Mouse (Mus musculus) intestine, postnatal 0 days (tissue): ENCODE measurements around the gene Trib3. TPM values are rescaled to one million over a fixed set of nuclear protein-coding genes. Genes with fewer than 3 reads are reported as not detected.

Experiments
- ATAC-seq: fragments of 200-750 bp; cut with Nextera tagmentation; 2 replicates; pipeline ENCODE4 v1.8.0; 2017; ENCODE audit warnings: mild to moderate bottlenecking, moderate TSS enrichment, moderate library complexity
- H3K27ac ChIP-seq: fragments of 300-500 bp; sonication (generic); 2 replicates; pipeline ENCODE4 v1.5.1; 2014; ENCODE audit warnings: mild to moderate bottlenecking, low read depth, low read length, moderate library complexity
- H3K27me3 ChIP-seq: fragments of 300-500 bp; sonication (generic); replicated peaks from 2 replicates; pipeline ENCODE4 v1.6.1; 2014; ENCODE audit warnings: low read length, mixed read lengths; ENCODE audit not compliant: control insufficient read depth, insufficient read depth
- H3K36me3 ChIP-seq: fragments of 300-500 bp; sonication (generic); 2 replicates; pipeline ENCODE4 v1.6.1; 2014; ENCODE audit warnings: mild to moderate bottlenecking, moderate library complexity; ENCODE audit not compliant: control insufficient read depth, insufficient read depth
- H3K4me1 ChIP-seq: fragments of 300-500 bp; sonication (generic); replicated peaks from 2 replicates; pipeline ENCODE4 v1.6.1; 2014; ENCODE audit warnings: antibody characterized with exemption, low read length, mixed read lengths; ENCODE audit not compliant: control insufficient read depth, insufficient read depth
- H3K4me2 ChIP-seq: fragments of 300-500 bp; sonication (generic); replicated peaks from 2 replicates; pipeline ENCODE4 v1.6.1; 2014; ENCODE audit warnings: low read depth, mild to moderate bottlenecking, moderate library complexity
- H3K4me3 ChIP-seq: fragments of 300-500 bp; sonication (generic); 2 replicates; pipeline ENCODE4 v1.5.1; 2014; ENCODE audit warnings: low read depth, low read length
- H3K9ac ChIP-seq: fragments of 300-500 bp; sonication (generic); 2 replicates; pipeline ENCODE4 v1.6.1; 2014; ENCODE audit warnings: mild to moderate bottlenecking, low read depth, low read length
- H3K9me3 ChIP-seq: fragments of 300-500 bp; sonication (generic); 2 replicates; pipeline ENCODE4 v1.6.1; 2016; ENCODE audit warnings: mixed run types; ENCODE audit not compliant: control insufficient read depth
- CTCF ChIP-seq: sonication (generic); IDR thresholded peaks from 2 replicates; pipeline ENCODE4 v1.5.1; 2016; ENCODE audit warnings: low read depth, mild to moderate bottlenecking, control low read depth, antibody characterized with exemption, moderate library complexity
- WGBS: fragments of 180-500 bp; shearing (Covaris S2); extraction: QIAGEN DNeasy Blood & Tissue Kit; methylation state at CpG from one replicate; pipeline ENCODE4 v1.1.7; 2014; 5-methylcytosine and 5-hydroxymethylcytosine counted together
- polyA plus RNA-seq: library from polyadenylated mRNA; unstranded; fragments of >200 nt; fragmentation: Nextera tagmentation; extraction: Ambion mirVana; gene quantifications from 2 replicates; pipeline ENCODE4 v1.2.1, GENCODE M21; 2015

The Trib3 gene
- polyA plus RNA-seq, 1 experiment from 2014 or later = 2.5 TPM

DNA sequence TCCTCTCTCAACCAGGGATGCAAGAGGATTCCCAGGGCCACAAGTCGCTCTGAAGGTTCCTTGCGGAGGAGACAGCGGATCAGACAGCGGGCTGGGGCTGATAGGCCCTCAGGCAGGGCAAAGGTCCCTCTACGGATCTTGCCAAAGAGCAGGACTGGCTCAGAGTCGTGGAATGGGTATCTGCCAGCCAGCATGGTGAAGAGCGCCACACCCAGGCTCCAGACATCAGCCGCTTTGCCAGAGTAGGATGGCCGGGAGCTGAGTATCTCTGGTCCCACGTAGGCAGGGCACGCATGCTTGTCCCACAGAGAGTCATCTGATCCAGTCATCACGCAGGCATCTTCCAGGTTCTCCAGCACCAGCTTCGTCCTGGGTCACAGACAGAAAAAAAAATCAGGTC is 5.5 kb downstream of the Trib3 start:
- peak; percentile 81 for ATAC-seq
- Histone ChIP-seq H3K4me3 (no peak overlapping the region), H3K27ac (peak overlapping the region; percentile 46; the same call in 1 of the 2 replicates), H3K36me3 (no peaks in the 10 kb centered on the region), H3K27me3 (no peaks in the 10 kb centered on the region), H3K4me1 (0 out of 2 replicates have a peak, but pooled peaks cover 5% of the 10 kb centered on the region), H3K4me2 (peak overlapping the region; percentile 41), H3K9ac (no peak overlapping the region), H3K9me3 (no peaks in the 10 kb centered on the region)
- peak; percentile 52 for TF ChIP-seq CTCF
- 64% methylated on average over 13 of the region's 13 CpGs for WGBS

DNA sequence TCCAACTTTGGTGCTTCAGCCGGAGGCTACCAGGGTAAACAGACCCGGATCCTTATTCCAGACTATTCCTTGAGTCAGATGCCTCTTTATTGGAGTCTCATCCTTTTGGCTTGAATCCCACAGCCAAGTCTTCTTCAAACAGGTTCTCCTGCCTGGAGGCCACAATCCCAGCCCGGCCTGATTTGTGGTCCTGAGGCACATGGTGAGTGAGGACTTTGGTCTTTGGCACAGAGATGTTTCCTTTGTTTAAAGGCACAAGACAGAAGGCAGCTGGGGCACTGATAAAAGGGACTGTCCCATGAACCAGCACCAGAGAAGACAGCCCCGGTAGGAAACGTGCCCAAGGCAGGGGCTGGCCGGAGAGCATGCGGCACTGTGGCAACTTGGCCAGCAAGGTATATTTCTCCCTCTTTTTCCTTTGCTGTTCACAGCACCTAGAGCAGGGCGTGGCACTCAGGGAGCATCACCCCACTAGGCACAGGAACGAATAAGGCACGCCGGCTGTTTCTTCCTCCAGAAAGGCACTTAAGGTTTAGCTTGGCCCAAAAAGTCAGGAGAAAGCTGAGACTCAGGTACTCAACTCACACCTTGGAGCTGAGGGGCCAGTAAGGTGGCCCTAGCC is 6.1 kb downstream of the Trib3 start:
- no peak overlapping the region for H3K4me3 ChIP-seq
- no peaks in the 10 kb centered on the region for H3K27me3 ChIP-seq
- H3K9me3 ChIP-seq = no peaks in the 10 kb centered on the region
- H3K4me1 ChIP-seq = peaks cover 5% of the 10 kb centered on the region; the same call in 1 of the 2 replicates
- ATAC-seq = peak; percentile 67
- peak overlapping the region; percentile 41 for H3K4me2 ChIP-seq
- H3K27ac ChIP-seq = peak overlapping the region; percentile 46; the same call in 1 of the 2 replicates
- 66% methylated on average over 11 of the region's 11 CpGs for WGBS
- H3K9ac ChIP-seq = no peak overlapping the region
- H3K36me3 ChIP-seq = no peaks in the 10 kb centered on the region
- TF ChIP-seq CTCF = no peak

DNA sequence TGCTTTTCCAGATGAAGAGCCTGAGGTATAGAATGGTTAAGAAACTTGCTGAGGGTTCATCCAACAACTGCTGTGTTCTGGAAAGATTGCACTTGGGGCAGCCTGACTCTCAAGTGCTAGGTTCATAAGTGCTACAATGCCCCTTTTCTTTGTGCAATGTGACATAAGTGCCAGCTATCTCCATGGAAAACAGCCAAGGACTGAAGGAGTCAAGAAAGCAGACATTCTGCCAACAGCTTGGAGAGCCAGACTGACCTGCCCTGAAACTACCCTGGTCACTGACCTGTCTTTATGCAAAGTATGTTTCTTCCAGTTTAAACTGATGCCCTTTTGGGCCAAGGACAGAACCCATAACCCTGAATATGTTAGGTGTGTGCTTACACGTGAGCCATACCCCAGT is 7.0 kb downstream of the Trib3 start:
- Histone ChIP-seq H3K36me3 (no peaks in the 10 kb centered on the region), H3K9ac (no peak overlapping the region), H3K4me2 (no peak overlapping the region), H3K9me3 (no peaks in the 10 kb centered on the region), H3K4me3 (no peak overlapping the region), H3K4me1 (peaks cover 5% of the 10 kb centered on the region; the same call in 1 of the 2 replicates), H3K27me3 (no peaks in the 10 kb centered on the region), H3K27ac (no peak overlapping the region)
- ATAC-seq = no peak
- TF ChIP-seq CTCF = no peak
- WGBS = 76% methylated on average over 1 of the region's 1 CpGs

DNA sequence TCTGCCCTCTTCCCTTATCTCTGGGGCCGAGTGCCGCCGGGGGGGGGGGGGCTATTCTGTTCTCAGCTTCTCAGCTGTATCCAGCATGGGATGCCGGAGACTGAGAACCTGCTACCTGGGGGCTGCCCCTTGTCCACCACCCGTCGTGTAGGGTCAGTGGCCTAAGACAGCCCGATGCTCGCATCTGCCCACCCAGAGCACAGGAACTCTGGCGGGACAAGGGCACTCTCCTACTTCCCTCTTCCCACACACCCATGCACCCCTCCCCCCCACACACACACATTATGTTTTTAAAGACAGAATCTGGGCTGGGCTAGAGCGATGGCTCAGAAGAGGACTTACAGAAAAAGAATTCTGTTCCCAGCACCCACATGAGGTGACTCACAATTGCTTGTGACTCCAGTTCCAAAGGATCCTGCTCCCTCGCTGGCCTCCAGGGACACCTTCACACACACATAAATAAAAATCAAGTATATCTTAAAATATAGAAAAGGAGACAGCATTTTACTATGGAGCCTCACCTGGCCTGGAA is 8.5 kb downstream of the Trib3 start:
- H3K4me1 ChIP-seq = peaks cover 10% of the 10 kb centered on the region; the same call in 1 of the 2 replicates
- no peak overlapping the region for H3K4me3 ChIP-seq
- H3K9me3 ChIP-seq = no peaks in the 10 kb centered on the region
- no peak for ATAC-seq
- H3K27me3 ChIP-seq = no peaks in the 10 kb centered on the region
- no peak overlapping the region for H3K27ac ChIP-seq
- no peaks in the 10 kb centered on the region for H3K36me3 ChIP-seq
- WGBS = 55% methylated on average over 11 of the region's 11 CpGs
- no peak overlapping the region for H3K9ac ChIP-seq
- TF ChIP-seq CTCF = no peak
- no peak overlapping the region for H3K4me2 ChIP-seq

DNA sequence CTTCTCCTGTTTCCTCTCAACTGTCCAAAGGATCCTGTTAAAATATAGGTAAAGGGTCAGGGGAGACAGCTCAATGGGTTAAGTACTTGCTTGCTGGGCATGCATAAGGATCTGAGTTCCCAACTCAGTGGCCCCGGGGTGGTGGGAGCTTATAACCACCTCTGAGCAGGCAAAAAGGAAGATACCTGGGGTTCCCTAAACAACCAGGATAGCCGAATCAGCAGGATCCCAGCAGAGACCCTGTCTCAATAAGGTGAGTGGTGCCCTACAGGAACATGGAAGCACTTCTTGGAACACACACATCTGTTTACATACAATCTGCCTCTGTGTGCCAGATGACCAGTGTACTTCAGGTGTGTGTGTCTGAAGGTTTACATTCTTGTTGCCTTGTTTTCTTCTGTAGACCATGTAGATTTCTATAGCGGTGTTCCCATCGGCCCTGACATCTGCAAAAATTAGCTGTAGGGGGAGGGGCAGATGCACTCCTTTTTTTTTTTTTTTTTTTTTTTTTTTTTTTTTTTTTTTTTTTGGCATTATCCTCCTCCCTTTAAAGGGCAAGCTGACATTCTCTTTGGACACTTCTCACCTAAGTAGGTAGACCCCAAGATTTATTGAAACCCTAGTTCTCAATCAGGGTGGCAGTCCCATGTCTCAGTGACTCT is 10.4 kb downstream of the Trib3 start:
- no peak for ATAC-seq
- no peak overlapping the region for H3K4me3 ChIP-seq
- 77% methylated on average over 4 of the region's 4 CpGs for WGBS
- H3K36me3 ChIP-seq = peaks cover 4% of the 10 kb centered on the region; the same call in 1 of the 2 replicates
- H3K9me3 ChIP-seq = no peaks in the 10 kb centered on the region
- TF ChIP-seq CTCF = no peak
- H3K4me1 ChIP-seq = peaks cover 10% of the 10 kb centered on the region; the same call in 1 of the 2 replicates
- no peak overlapping the region for H3K27ac ChIP-seq
- no peak overlapping the region for H3K9ac ChIP-seq
- H3K27me3 ChIP-seq = no peaks in the 10 kb centered on the region
- no peak overlapping the region for H3K4me2 ChIP-seq

DNA sequence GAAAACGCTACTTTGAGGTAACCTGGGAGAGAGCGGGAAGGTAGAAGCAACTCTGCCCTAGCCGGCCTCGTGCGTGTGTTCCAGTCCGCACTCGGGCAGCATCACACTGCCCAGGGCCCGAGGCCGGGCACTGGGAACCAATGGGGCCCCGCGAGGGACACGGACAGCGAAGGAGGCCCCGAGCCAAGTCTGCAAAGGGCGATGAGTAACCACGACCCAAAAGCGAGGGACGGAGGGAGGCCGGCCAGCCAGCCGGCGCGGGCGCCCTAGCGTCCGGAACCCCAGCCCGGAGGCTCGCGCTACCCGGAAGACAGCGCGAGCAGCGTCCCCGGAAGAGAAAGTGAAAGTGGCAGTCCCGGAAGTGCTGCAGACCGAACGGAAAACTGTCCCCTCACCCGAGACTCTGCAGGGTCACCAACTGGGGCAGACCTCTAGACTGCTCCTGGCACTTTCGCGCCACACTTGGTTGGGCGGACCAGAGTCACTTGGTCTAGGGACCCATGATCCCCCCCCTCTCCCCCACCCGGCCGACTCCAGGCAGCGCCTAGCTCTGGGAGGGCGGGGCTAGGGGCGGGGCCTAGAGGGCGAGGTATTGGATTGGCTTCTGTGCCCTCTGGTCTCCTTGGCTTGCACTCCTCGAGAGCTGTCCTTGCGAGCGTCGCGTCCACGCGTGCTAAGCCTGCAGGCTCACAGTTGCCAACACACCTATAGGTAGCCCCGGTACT is 11.6 kb downstream of the Trib3 start, which contains the start of gene Rbck1:
Gene Rbck1, minus strand, starts transcription at position 553 of the 725 bp plus-strand sequence.
- H3K36me3 ChIP-seq = peaks cover 13% of the 10 kb centered on the region; the same call in 1 of the 2 replicates

More for the DNA sequence above, 11.6 kb downstream of the Trib3 start, which contains the start of gene Rbck1:
- no peaks in the 10 kb centered on the region for H3K9me3 ChIP-seq
- H3K4me1 ChIP-seq = peaks cover 7% of the 10 kb centered on the region; the same call in 1 of the 2 replicates
- H3K27me3 ChIP-seq = no peaks in the 10 kb centered on the region
- peak within 1 kb of the TSS; percentile 93 for H3K27ac ChIP-seq
- under 1% methylated on average over 54 of the region's 54 CpGs for WGBS
- ATAC-seq = peak; percentile 94
- H3K4me2 ChIP-seq = peak within 1 kb of the TSS; percentile 67
- TF ChIP-seq CTCF = peak; percentile 7; the same call in 1 of the 2 replicates
- H3K9ac ChIP-seq = peak within 1 kb of the TSS; percentile 83
- H3K4me3 ChIP-seq = peak within 1 kb of the TSS; percentile 58
